Mouse (Mus musculus): ENCODE measurements around the gene Ehbp1. TPM values are rescaled to one million over a fixed set of nuclear protein-coding genes. Genes with fewer than 3 reads are reported as not detected.

Ehbp1 gene
- polyA plus RNA-seq, 1 experiment from 2014 or later, result 12.0 TPM

- WGBS, result 80% methylated on average over 4 of the region's 4 CpGs
- Histone ChIP-seq H3K4me1 (ENCODE audit: control insufficient read depth, insufficient read depth, low read length) (no peaks in the 10 kb centered on the region), H3K4me3 (ENCODE audit: low read depth, low read length) (no peak overlapping the region), H3K9ac (replicated peaks; ENCODE audit: low read length) (no peak overlapping the region), H3K27me3 (ENCODE audit: control insufficient read depth, insufficient read depth, low read length) (no peaks in the 10 kb centered on the region), H3K4me2 (ENCODE audit: low read depth, low read length) (no peak overlapping the region), H3K27ac (replicated peaks; ENCODE audit: low read depth, low read length) (no peak overlapping the region), H3K9me3 (replicated peaks; ENCODE audit: control insufficient read depth, low read length) (no peaks in the 10 kb centered on the region), H3K36me3 (replicated peaks; ENCODE audit: control insufficient read depth, insufficient read depth, low read depth, low read length) (no peaks in the 10 kb centered on the region)
- no peak for ATAC-seq (replicated peaks; ENCODE audit: insufficient number of reproducible peaks, low FRiP score, low TSS enrichment, low read depth)
- no peak for DNase-seq (ENCODE audit: low spot score)
Observed at GRCm38 (mm10) chr11:22247736-22248135, 94.4 kb downstream of the Ehbp1 start.

GRCm38 (mm10) chr11:22247069-22247468 lies 95.0 kb downstream of the Ehbp1 start:
- no peak for DNase-seq (ENCODE audit: low spot score)
- no peak overlapping the region for H3K4me3 ChIP-seq (ENCODE audit: low read depth, low read length)
- no peak for ATAC-seq (replicated peaks; ENCODE audit: insufficient number of reproducible peaks, low FRiP score, low TSS enrichment, low read depth)

GRCm38 (mm10) chr11:22235558-22235957 lies 106.5 kb downstream of the Ehbp1 start:
- Histone ChIP-seq H3K4me2 (ENCODE audit: low read depth, low read length) (no peak overlapping the region), H3K4me1 (ENCODE audit: control insufficient read depth, insufficient read depth, low read length) (no peaks in the 10 kb centered on the region), H3K27ac (replicated peaks; ENCODE audit: low read depth, low read length) (no peak overlapping the region), H3K9ac (replicated peaks; ENCODE audit: low read length) (no peak overlapping the region), H3K27me3 (ENCODE audit: control insufficient read depth, insufficient read depth, low read length) (no peaks in the 10 kb centered on the region), H3K4me3 (ENCODE audit: low read depth, low read length) (no peak overlapping the region), H3K9me3 (replicated peaks; ENCODE audit: control insufficient read depth, low read length) (no peaks in the 10 kb centered on the region), H3K36me3 (replicated peaks; ENCODE audit: control insufficient read depth, insufficient read depth, low read depth, low read length) (no peaks in the 10 kb centered on the region; the same call in 1 of the 2 replicates)
- WGBS, result 83% methylated on average over 5 of the region's 5 CpGs
- DNase-seq (ENCODE audit: low spot score) (no peak), ATAC-seq (replicated peaks; ENCODE audit: insufficient number of reproducible peaks, low FRiP score, low TSS enrichment, low read depth) (no peak)

More at GRCm38 (mm10) chr11:22247069-22247468, 95.0 kb downstream of the Ehbp1 start:
- no peak overlapping the region for H3K4me2 ChIP-seq (ENCODE audit: low read depth, low read length)
- no peak overlapping the region for H3K9ac ChIP-seq (replicated peaks; ENCODE audit: low read length)
- H3K9me3 ChIP-seq (replicated peaks; ENCODE audit: control insufficient read depth, low read length), result no peaks in the 10 kb centered on the region
- no peaks in the 10 kb centered on the region for H3K27me3 ChIP-seq (ENCODE audit: control insufficient read depth, insufficient read depth, low read length)
- H3K36me3 ChIP-seq (replicated peaks; ENCODE audit: control insufficient read depth, insufficient read depth, low read depth, low read length), result no peaks in the 10 kb centered on the region
- H3K4me1 ChIP-seq (ENCODE audit: control insufficient read depth, insufficient read depth, low read length), result no peaks in the 10 kb centered on the region
- no peak overlapping the region for H3K27ac ChIP-seq (replicated peaks; ENCODE audit: low read depth, low read length)

- Histone ChIP-seq H3K4me3 (ENCODE audit: low read depth, low read length) (no peak overlapping the region), H3K9me3 (replicated peaks; ENCODE audit: control insufficient read depth, low read length) (no peaks in the 10 kb centered on the region), H3K27me3 (ENCODE audit: control insufficient read depth, insufficient read depth, low read length) (no peaks in the 10 kb centered on the region), H3K9ac (replicated peaks; ENCODE audit: low read length) (no peak overlapping the region), H3K27ac (replicated peaks; ENCODE audit: low read depth, low read length) (no peak overlapping the region), H3K4me2 (ENCODE audit: low read depth, low read length) (no peak overlapping the region), H3K36me3 (replicated peaks; ENCODE audit: control insufficient read depth, insufficient read depth, low read depth, low read length) (no peaks in the 10 kb centered on the region; the same call in 1 of the 2 replicates), H3K4me1 (ENCODE audit: control insufficient read depth, insufficient read depth, low read length) (no peaks in the 10 kb centered on the region)
- WGBS, result 62% methylated on average over 1 of the region's 1 CpGs
- ATAC-seq (replicated peaks; ENCODE audit: insufficient number of reproducible peaks, low FRiP score, low TSS enrichment, low read depth) (no peak), DNase-seq (ENCODE audit: low spot score) (no peak)
Observed at GRCm38 (mm10) chr11:22234739-22235138, 107.4 kb downstream of the Ehbp1 start.

GRCm38 (mm10) chr11:22230906-22231305 lies 111.2 kb downstream of the Ehbp1 start:
- 85% methylated on average over 6 of the region's 6 CpGs for WGBS

GRCm38 (mm10) chr11:22225619-22226018 lies 116.5 kb downstream of the Ehbp1 start:
- Histone ChIP-seq H3K27me3 (ENCODE audit: control insufficient read depth, insufficient read depth, low read length) (no peaks in the 10 kb centered on the region), H3K9me3 (replicated peaks; ENCODE audit: control insufficient read depth, low read length) (no peaks in the 10 kb centered on the region), H3K4me2 (ENCODE audit: low read depth, low read length) (no peak overlapping the region), H3K36me3 (replicated peaks; ENCODE audit: control insufficient read depth, insufficient read depth, low read depth, low read length) (no peaks in the 10 kb centered on the region), H3K4me1 (ENCODE audit: control insufficient read depth, insufficient read depth, low read length) (no peaks in the 10 kb centered on the region), H3K27ac (replicated peaks; ENCODE audit: low read depth, low read length) (no peak overlapping the region), H3K9ac (replicated peaks; ENCODE audit: low read length) (no peak overlapping the region), H3K4me3 (ENCODE audit: low read depth, low read length) (no peak overlapping the region)
- 56% methylated on average over 2 of the region's 2 CpGs for WGBS
- ATAC-seq (replicated peaks; ENCODE audit: insufficient number of reproducible peaks, low FRiP score, low TSS enrichment, low read depth), result no peak
- peak; percentile 75 for DNase-seq (ENCODE audit: low spot score)

More at GRCm38 (mm10) chr11:22230906-22231305, 111.2 kb downstream of the Ehbp1 start:
- H3K27ac ChIP-seq (replicated peaks; ENCODE audit: low read depth, low read length), result no peak overlapping the region
- no peaks in the 10 kb centered on the region; the same call in 1 of the 2 replicates for H3K36me3 ChIP-seq (replicated peaks; ENCODE audit: control insufficient read depth, insufficient read depth, low read depth, low read length)
- no peaks in the 10 kb centered on the region for H3K4me1 ChIP-seq (ENCODE audit: control insufficient read depth, insufficient read depth, low read length)
- H3K4me2 ChIP-seq (ENCODE audit: low read depth, low read length), result no peak overlapping the region
- ATAC-seq (replicated peaks; ENCODE audit: insufficient number of reproducible peaks, low FRiP score, low TSS enrichment, low read depth) (no peak; the same call in 1 of the 2 replicates), DNase-seq (ENCODE audit: low spot score) (no peak)
- H3K27me3 ChIP-seq (ENCODE audit: control insufficient read depth, insufficient read depth, low read length), result no peaks in the 10 kb centered on the region
- H3K9ac ChIP-seq (replicated peaks; ENCODE audit: low read length), result no peak overlapping the region
- H3K9me3 ChIP-seq (replicated peaks; ENCODE audit: control insufficient read depth, low read length), result no peaks in the 10 kb centered on the region
- H3K4me3 ChIP-seq (ENCODE audit: low read depth, low read length), result no peak overlapping the region

- no peak overlapping the region for H3K4me2 ChIP-seq (ENCODE audit: low read depth, low read length)
Observed at GRCm38 (mm10) chr11:22218222-22218621, 123.9 kb downstream of the Ehbp1 start.

GRCm38 (mm10) chr11:22216941-22217340 lies 125.2 kb downstream of the Ehbp1 start:
- ATAC-seq (replicated peaks; ENCODE audit: insufficient number of reproducible peaks, low FRiP score, low TSS enrichment, low read depth), result no peak
- no peak overlapping the region for H3K27ac ChIP-seq (replicated peaks; ENCODE audit: low read depth, low read length)
- no peak for DNase-seq (ENCODE audit: low spot score)
- H3K4me3 ChIP-seq (ENCODE audit: low read depth, low read length), result no peak overlapping the region
- no peaks in the 10 kb centered on the region for H3K4me1 ChIP-seq (ENCODE audit: control insufficient read depth, insufficient read depth, low read length)
- 74% methylated on average over 7 of the region's 7 CpGs for WGBS
- H3K36me3 ChIP-seq (replicated peaks; ENCODE audit: control insufficient read depth, insufficient read depth, low read depth, low read length), result no peaks in the 10 kb centered on the region
- no peaks in the 10 kb centered on the region for H3K9me3 ChIP-seq (replicated peaks; ENCODE audit: control insufficient read depth, low read length)
- no peak overlapping the region for H3K4me2 ChIP-seq (ENCODE audit: low read depth, low read length)
- H3K9ac ChIP-seq (replicated peaks; ENCODE audit: low read length), result no peak overlapping the region
- no peaks in the 10 kb centered on the region for H3K27me3 ChIP-seq (ENCODE audit: control insufficient read depth, insufficient read depth, low read length)

More at GRCm38 (mm10) chr11:22218222-22218621, 123.9 kb downstream of the Ehbp1 start:
- H3K4me3 ChIP-seq (ENCODE audit: low read depth, low read length), result no peak overlapping the region
- H3K9me3 ChIP-seq (replicated peaks; ENCODE audit: control insufficient read depth, low read length), result no peaks in the 10 kb centered on the region
- H3K27ac ChIP-seq (replicated peaks; ENCODE audit: low read depth, low read length), result no peak overlapping the region
- H3K4me1 ChIP-seq (ENCODE audit: control insufficient read depth, insufficient read depth, low read length), result no peaks in the 10 kb centered on the region
- no peaks in the 10 kb centered on the region for H3K27me3 ChIP-seq (ENCODE audit: control insufficient read depth, insufficient read depth, low read length)
- no peak for DNase-seq (ENCODE audit: low spot score)
- no peak overlapping the region for H3K9ac ChIP-seq (replicated peaks; ENCODE audit: low read length)
- WGBS, result 69% methylated on average over 2 of the region's 2 CpGs
- ATAC-seq (replicated peaks; ENCODE audit: insufficient number of reproducible peaks, low FRiP score, low TSS enrichment, low read depth), result no peak
- no peaks in the 10 kb centered on the region for H3K36me3 ChIP-seq (replicated peaks; ENCODE audit: control insufficient read depth, insufficient read depth, low read depth, low read length)

All from embryonic facial prominence, embryonic 11.5 days (tissue).